Mouse (Mus musculus) mesoderm, embryonic 11.5 days (tissue): ENCODE measurements around the gene Avpi1.

Source experiments
- DNase-seq: peaks from one replicate; pipeline ENCODE4 v3.0.0-alpha.2; 2012; ENCODE audit warnings: low read depth, low spot score

Avpi1 gene

DNA sequence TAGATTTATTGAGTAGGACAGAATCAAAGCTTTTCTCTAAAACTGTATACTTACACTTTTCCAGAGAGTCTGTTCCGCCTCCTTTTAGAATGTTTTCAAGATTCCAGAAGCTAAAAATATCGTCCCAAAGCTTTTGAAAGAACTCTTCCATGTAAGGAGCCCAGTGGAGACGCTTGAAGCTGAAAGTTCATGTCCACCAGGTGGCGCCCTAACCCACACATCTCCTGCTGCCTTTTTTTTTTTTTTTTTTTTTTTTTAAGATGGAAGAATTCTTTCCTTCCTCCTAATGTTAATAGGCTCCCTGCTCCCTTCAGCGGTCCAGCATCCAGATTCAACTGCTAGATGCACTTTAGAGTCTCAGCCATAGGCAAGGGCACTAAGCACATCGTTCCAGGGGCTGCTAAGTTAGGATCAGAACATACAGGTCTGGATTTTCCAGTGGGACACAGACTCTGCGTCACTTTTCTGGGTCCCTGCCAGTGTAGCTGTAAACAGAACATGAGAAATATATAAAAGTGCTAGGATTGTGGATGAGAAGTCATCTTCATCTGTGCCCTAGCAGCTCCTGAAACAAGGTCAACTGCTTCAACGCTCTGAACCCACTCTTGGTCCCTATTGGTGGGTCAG lies 15.8 kb upstream of the Avpi1 start:
- peak; percentile 93 for DNase-seq

DNA sequence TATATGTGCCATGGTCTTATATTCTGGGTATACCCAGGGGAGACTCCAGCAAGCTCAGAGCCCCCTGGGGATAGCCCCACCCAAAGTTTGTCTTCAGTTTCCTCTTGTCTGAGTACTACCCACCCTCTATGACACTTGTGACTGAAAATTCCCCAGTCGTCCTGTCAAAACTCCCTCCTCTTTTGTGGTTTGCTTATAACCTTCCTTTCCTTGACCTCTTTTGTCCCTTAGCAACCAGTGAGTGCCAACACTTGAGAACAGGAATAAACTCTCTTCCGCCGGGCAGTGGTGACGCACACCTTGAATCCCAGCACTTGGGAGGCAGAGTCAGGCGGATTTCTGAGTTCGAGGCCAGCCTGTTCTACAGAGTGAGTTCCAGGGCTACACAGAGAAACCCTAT lies 15.2 kb upstream of the Avpi1 start:
- no peak for DNase-seq

DNA sequence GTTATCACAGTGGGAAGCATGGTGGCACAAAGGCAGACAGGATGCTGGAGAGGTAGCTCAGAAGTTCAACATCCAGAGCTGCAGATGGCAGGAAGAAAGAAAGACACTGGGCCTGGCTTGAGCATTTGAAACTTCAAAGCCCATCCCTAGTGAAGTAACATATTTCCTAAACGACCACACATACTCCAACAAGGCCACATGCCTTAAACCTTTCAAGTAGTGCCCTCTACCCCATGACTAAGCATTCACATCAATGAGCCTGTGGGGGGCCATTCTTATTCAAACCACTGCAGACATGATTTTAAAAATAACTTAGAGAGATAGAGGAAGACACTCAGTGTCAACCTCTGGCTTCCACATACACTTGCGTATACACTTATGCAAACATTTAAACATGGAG lies 13.9 kb upstream of the Avpi1 start:
- DNase-seq = no peak

DNA sequence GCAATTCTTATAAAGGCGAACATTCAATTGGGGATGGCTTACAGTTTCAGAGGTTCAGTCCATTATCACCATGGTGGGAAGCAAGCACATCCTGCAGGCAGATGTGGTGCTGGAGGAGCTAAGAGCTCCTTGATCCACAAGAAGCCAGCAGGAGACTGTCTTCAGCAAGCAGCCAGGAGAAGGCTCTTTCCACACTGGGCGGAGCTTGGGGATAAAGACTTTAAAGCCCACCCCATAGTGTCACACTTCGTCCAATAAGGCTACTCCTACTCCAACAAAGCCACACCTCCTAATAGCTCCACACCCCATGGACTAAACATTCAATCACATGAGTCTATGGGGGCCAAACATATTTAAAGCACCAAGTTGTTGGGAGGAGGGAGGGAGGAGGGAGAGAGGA lies 13.1 kb upstream of the Avpi1 start:
- DNase-seq = no peak

DNA sequence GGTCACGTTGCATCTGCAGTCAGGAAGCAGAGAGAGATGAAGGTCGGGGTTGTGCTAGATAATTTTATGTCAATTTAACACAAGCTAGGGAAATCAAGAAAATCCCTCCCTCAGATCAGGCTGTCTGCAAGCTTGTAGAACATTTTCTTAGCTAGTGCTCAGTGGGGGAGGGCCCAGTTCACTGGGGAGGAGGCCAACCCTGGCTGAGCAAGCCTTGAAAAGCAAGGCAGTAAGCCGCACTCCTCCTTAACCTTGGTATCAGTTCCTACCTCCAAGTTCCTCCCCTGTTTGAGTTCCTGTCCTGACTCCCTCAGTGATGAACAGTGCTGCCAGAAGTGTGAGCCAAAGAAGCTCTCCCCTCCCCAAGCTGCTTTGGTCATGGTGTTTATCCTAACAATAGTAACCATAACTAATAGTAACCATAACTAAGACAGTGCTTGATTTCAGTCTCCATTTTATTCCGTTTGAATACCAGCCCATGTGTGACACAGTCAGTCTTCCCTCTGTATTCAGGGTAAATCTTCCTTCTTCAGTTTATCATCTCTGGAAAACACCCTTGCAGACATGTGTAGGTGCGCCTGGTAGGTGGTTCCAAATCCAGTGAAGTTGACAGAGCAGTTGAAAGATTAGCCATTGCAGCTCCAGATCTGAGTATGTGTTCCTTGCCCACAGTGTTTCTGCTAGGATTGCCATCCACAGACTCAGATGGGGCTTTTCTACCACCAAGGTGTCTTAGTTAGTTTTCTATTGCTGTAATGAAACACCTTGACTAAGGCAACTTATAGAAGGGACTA lies 11.1 kb upstream of the Avpi1 start:
- no peak for DNase-seq

DNA sequence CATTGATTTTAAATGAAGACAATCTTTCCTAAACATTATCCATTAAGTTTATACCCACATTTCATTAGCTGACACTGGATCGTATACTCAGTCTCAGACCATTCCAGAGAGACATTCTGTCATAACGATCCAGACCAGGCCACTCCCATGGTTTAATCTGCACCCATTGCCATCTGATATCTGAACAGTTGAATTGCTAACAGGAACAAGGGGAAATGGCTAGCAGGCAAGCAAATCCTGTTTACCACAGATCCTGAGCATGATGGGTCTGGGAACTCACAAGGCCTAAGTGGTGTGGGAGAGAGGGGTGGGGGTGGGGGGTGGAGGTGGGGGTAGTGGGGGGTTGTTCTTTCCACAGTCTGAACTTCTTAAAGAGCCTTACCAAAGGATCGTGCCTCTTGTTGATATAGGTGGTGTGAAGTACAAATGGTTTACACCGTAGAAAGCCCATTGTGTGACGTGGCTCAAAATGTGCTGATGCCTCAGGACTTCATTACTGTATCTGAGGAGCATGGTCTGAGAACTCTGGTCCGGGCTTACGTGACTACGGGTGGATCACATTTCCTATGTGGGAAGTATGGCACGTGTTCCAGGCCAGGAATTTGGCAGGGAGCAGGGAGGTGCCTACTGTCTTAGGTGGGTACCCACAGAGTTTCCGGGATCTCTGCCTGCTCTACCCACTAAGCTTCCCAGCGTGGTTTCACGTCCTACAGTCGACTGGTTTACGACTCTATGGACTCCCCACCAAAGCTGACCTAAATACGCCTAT lies 9.8 kb upstream of the Avpi1 start:
- DNase-seq = no peak

DNA sequence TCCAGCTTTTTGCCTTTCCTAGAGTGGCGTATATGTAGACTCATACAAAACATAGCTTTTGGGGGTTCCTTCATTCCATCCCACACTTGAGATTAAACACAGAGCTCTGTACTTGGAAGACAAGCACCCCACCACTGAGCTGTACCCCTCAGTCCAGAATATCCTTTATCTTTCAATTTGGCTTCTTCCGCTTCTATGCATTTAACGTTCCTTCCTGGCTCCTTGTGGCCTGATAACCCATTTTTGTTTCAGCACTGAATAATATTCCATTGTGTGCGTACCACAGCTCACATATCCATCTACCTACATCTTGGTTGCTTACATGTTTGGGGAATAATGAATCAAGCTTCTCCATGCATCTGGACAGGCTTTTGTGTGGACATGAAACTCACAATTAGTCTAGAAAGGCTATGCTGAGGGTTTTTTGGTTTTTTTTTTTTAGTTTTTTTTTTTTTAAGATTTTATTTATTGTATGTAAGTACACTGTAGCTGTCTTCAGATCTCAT lies 8.4 kb upstream of the Avpi1 start:
- no peak for DNase-seq

DNA sequence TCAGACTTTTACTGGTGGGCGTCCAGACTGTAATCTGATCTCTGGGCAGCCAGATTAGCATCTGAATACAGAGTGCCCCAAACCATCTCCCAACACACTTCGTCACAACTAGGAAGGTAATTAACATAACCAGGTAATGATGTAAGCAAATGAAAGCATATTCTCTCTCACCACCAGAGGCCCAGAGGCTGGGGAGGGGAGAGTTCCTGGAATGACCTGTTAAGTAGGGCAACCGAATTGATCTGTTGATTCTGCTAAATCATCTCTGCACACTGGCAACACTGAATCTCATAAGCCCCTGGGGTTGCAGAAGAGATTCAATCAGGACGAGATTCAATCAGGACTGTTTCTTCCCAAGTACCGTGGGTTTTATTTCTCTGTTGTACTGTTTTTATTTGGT lies 7.3 kb upstream of the Avpi1 start:
- DNase-seq = no peak

DNA sequence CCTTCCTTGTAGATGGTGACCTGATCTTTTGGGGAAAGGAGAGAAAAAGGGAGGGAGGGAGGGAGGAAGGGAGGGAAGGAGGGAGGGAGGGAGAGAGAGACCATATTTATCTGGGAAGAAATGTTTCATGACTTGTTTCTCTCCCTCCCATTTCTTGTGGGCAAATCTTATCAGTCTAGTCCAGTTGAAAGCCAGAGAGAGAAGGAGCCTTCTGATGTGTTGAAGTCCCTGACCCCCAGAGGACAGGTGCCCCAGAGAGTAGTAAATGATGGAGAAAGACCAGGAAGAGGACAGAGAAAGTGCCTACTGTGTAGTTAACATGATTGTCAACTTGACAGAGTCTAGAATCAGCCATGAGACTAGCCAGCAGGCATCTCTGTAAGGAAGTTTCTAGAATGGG lies 6.2 kb upstream of the Avpi1 start:
- DNase-seq = no peak

DNA sequence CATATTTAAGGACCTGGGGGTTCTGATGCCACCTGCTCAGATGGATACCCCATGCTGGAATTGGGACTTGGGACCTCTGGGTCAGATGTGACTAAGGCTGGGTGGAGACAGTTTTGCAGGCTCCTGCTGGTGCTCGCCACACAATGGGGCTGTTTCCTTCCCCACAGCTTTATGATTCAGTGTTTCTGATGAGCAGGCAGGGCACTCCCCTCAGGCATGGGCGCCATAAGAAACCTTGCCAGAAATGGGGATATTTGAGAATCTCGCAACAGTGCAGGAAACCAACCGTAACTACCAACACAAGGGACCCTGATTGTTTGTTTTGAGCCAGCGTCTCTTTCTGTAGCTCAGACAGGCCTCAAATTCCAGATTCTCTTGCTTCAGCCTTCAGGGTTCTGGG lies 2.2 kb upstream of the Avpi1 start:
- no peak for DNase-seq

DNA sequence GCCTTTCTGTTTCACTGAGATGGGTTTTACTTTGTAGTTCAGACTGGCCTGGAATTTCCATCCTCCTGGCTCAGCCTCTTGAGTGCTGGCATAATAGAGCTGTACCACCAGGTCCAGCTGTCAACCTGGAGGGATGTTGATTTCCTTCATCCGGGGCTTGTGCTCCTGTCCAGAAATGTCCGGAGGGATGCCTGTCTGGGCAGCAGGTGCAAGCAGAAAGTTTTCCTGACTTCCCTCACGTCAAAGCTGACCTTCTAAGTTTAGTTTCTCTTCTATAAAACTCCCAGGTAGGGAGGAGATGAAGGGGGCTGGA lies 1.4 kb upstream of the Avpi1 start:
- DNase-seq = no peak

DNA sequence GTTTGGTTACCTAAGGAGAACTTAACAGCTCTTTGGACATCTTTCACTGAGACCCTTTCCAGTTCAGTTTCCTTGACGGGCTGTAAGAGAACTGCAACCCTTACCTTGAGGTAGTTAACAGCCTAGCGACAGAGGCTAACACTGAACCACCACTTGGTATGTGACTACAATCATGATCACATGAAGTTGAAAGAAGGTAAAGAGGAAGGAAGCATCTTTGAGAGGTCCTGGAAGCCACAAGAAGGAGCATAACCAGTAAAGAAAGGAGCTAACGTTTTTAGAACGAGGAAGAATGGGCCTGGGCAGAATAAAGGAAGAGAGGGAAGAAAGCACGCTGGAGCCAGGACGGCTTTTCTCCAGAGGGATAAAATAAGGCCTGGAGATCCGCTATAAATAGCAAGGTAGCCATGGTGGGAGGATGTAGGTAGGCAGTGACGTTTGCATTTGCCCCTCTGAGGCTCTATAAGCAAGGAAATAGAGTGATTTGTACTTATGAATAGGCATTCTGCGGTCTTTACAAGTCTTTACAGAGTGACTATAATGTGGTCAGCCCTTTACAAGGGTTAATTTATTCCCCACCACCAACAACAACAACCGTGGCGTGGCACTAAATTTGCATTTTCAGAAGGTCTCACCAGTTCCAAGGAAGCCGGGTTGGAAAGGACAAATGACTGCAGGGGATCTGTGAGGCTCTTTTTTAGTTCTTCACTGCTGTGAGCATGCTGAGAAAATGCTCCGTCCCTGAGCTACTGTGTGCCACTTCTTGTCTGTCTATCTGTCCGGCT lies 842 bp upstream of the Avpi1 start:
- no peak for DNase-seq

DNA sequence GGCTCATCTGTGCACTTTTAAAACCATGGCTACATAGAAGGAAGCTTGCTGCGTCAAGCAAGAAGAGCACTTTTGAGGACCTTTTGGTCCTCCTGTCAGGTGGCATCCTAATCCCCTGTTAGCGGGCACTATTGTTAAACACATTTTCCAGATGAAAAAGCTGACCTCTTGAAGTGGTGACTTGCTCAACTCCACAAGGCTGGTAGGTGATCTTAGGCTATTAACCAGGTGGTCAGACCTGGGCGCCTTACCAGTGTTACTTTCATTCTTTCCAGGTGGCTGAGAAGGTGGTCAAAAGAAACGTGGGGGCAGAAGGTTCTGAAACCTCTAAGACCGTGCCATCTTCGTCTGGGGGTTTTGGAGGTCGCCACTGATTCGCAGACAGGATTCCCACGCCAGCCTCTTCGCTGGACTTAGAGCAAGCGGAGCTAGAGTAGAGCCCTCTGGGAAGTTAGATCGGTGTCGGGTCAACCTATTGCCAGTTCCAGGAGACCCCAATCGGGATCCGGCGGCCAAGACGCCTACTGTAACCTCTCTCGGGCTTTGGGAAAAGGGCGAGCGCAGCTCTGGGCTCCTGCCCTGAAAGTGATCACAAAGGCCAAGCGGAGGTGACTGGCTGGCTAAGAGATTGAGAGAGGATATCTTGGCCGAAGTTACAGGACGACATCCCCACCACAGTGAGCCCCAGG lies 663 bp downstream of the Avpi1 start:
- DNase-seq = no peak

DNA sequence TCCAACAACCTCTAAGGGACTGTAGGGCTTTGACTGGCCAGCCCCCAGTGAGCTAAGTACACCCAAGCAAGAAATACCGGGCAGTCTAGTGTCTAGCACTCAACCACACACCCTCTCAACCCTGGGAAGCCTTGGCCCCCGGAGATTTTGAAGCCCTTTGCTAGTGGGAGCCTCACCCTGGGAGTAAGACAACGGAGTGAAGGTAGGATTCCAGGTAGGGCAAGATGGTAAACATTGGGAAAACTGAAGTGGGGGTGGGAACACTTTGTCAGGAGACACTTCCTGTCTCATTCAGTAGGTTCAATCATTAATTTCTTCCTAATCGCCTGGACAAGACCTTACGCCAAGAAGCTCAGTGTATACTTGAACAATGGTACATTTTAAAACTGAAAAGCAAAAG lies 1.8 kb downstream of the Avpi1 start:
- DNase-seq = no peak

DNA sequence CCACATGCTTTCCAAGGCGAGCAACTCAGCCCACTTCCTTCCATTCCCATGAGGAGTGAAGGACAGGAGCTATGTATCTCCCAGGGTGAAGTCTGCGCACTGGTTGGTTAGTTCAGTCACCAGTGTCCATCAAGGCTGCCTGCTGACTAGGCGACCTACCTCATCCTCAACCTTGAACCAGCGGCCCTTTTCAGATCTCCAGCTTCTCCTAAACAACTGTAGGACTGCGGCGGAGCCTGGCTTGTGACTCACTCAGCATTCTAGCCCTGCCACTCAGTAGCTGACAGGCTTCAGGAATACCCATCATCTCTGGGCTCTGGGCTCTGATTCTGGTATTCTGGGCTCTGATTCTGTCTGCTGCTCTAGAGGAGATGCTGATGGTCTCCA lies 2.6 kb downstream of the Avpi1 start:
- DNase-seq = no peak

DNA sequence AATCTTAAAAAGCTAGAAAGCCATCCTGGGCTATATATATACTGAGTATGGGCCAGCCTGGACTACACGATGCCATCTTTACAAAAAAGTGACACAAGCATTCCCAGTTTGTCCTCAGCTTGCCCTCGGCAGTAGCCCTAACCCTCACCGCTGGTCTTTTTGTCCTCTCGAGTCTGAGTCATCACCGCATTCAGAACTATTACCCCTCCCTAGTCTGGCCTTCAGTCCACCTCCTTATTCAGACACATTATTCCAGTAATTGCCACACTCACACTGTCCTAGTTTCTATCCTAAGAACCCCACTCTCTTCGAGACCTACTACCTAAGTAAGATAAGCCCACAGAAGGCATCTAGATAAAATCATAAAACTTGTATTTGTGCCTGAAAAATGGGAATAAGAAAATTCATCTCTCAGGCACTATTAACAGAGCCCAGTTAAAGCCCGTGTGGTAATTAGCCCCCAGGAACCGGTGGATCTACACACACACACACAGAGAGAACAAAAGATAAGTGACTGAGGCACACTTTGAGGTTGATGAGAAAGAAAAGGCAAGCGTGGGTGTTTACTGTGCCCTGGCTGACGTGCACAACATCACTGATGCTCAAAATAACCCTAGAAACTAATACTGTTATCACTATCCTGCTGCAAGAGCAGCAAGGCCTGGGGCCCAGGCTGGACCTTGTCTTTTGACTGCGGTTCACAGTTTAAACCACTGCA lies 3.2 kb downstream of the Avpi1 start:
- no peak for DNase-seq

DNA sequence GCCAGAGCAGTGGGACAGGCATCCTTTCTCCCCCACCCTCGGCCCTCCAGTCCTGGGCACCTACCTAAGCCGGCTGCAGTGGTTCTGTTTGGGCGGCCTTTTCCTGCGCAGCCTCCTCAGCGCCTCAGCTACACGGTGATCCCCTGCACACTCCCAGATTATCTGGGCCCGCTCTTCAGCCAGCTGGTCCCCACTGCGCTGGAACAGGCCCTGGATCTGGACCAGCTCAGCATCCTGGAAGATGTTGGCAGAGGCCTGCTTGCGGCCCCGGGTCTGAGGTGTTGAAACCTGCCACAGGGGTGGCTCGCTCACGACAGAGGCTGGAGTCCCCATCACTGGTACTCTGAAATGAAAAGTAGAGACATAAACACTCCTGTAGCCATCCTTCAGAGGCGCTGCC lies 4.2 kb downstream of the Avpi1 start:
- DNase-seq = no peak

DNA sequence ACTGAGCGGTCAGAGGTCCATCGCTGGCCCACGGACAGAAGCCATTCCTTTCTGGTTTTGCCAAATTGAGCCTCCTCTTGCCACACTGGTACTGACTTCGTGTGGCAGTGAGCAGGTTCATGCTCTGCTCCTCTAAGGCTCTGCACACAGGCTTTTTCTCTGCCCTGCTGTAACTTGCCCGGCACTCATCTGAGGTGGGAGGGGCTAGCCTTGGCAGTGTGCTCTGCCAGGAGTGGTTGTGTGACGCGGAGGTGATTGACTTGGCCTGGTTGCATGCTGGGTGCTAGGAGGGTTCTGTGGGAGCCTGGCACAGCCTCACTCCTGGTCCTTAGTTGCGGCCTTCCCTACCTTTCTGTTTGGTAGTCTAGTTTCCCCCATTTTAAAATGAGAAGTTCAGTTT lies 8.4 kb downstream of the Avpi1 start:
- DNase-seq = no peak

DNA sequence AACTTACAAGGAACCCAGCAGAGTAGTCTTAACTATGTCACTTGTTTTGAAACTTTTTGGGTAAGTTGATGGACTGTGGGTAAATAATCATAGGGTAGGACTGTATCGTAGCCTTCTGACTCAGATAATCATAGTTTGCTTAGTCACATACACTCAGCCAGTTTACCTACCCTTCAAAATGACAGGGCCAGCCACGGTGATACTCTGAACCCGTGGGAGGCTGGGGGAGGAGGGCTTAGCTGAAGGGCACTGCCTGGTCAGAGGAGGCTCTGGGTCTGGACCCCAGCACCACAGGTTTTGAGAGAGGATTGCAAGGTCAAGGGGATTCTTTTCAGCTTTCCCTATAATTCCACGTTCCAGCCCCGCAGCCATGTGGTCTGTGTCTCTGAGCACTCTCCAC lies 10.3 kb downstream of the Avpi1 start:
- no peak for DNase-seq

DNA sequence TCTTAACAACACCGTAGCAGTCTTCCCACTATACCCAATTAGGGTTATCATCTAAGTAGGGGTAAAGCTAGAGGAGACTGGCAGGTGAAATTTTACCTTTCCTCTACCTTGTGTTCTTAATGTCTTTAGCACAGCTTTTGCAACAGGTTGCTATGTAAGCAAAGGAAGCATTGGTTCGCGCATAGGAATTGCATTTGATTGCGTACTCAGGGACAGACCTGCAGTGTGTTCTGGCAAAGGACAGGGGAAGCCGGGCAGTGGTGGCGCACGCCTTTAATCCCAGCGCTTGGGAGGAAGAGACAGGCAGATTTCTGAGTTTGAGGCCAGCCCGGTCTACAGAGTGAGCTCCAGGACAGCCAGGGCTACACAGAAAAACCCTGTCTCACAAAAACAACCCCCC lies 10.7 kb downstream of the Avpi1 start:
- no peak for DNase-seq

DNA sequence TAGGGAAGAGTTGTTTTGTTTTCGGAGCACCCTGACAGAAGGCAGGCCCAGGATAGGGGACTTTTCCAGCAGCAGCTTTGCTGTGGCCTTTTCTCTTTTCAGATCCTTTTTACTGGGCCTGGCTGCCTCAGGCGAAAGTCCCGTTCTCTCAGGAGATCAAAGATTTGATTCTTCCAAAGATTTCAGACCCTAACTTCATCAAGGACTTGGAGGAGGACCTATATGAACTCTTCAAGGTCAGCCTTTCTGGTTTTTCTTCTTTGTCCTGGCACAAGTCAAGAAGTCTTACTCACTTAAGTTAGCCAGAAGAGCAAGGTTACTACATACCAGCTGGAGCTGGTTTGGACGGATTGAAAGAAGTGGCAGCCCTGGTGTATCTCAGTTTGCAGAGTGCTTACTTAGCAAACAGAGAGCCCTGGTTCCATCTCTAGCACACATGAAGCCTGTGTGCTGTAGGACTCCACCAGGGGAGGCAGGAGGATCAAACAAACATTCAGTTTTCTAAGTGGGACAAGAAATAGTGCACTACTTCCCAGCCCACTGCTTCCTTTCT lies 13.0 kb downstream of the Avpi1 start:
- no peak for DNase-seq
